Mouse (Mus musculus) E14TG2a.4 (cell line): ENCODE data around the gene Gmds.

Source experiments
- CTCF ChIP-seq: conservative IDR thresholded peaks from 2 replicates; pipeline ENCODE4 v1.5.1; 2014; ENCODE audit warnings: low read length
- NANOG ChIP-seq: IDR thresholded peaks from 2 replicates; pipeline ENCODE4 v1.6.1; 2014; ENCODE audit warnings: borderline replicate concordance, low read length, mixed read lengths
- POU5F1 ChIP-seq: IDR thresholded peaks from 2 replicates; pipeline ENCODE4 v1.6.1; 2014; ENCODE audit warnings: low read length, borderline replicate concordance

- TF ChIP-seq CTCF (no peak), POU5F1 (no peak), NANOG (no peak)
These were observed 33.5 kb upstream of the Gmds start for GRCm38 (mm10) chr13:32371874-32372530.
